In the genomic region with DNA sequence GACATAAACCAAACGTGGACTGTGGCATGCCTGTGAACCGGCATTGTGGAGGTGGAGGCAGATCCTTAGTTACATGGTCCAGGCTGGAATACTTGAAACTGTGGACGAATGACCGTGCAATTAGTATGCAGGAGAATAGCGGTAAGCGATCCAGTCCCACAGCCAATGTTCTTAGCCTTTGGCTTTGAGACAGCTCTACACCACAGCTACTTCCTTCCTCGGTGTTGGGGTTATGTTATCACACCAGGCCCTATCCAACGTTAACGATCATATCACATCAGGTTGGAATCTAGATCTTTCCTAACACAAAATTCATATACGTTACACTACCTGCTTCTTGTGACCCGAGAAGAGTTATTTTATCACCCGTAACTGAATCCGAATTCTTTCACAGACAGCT, we compare ENCODE assay signal across 10 mouse cellular contexts. TPM values are rescaled to one million over a fixed set of nuclear protein-coding genes. Genes with fewer than 3 reads are reported as not detected.
DNase-seq lines count a peak whose midpoint lies in the region; ATAC-seq lines count a peak whose summit lies in the region.
"Had no signal": no experiment of that assay in that cellular context is flagged by ENCODE, and none has a peak within 500 bp of the region (broad histone marks: within the 10 kb centered on the region; RNA-seq: fewer than 3 reads in every experiment).

No protein-coding gene starts in this region.

- peak overlapping the region; percentile 95 for H3K4me2 ChIP-seq in heart, embryonic 13.5 days
- H3K4me2 ChIP-seq in hindbrain, embryonic 11.5 days (replicated peaks; ENCODE audit: low read depth, low read length), result peak overlapping the region; percentile 77

- DNase-seq in heart, postnatal 14 days, result no peak
- DNase-seq in MEL-GATA-1-ER (ENCODE audit: extremely low read depth, low read depth), result peak; percentile 19
- DNase-seq in hindbrain, embryonic 11.5 days (ENCODE audit: low spot score), result no peak
- no peak for DNase-seq in cerebellum, adult 11 months
- DNase-seq in c-Kit-positive CD71-positive TER-119-positive erythroid progenitor cells, embryonic 14.5 days (ENCODE audit: low spot score), result no peak
- DNase-seq in layer of hippocampus, adult 8-10 months (ENCODE audit: low spot score in 2 of 2), result no peak

- no peak for ATAC-seq in heart, embryonic 13.5 days (ENCODE audit: extremely low read depth, insufficient number of reproducible peaks, low FRiP score, low TSS enrichment)
- no peak for ATAC-seq in hindbrain, embryonic 11.5 days (ENCODE audit: low FRiP score)
- peak; percentile 29; the same call in 1 of the 2 replicates for ATAC-seq in megakaryocyte progenitor cell, adult 5-6 weeks (replicated peaks; ENCODE audit: poor library complexity)

- intact Hi-C loops in heart, postnatal 14 days (cut with DNase I), result loop anchor here (5.0 kb wide), 1 partner anchor 42 kb away; a partner anchor contains a TSS

- no peak overlapping the region for H3K27ac ChIP-seq in heart, embryonic 13.5 days (replicated peaks)
- no peak overlapping the region for H3K27ac ChIP-seq in hindbrain, embryonic 11.5 days (ENCODE audit: low read depth, low read length)

- H3K4me3 ChIP-seq in heart, embryonic 13.5 days, result peak overlapping the region; percentile 70
- H3K4me3 ChIP-seq in hindbrain, embryonic 11.5 days (ENCODE audit: low read depth, low read length), result peak overlapping the region; percentile 77

- WGBS in heart, embryonic 13.5 days, result 63% methylated on average over 13 of the region's 13 CpGs
- 78% methylated on average over 13 of the region's 13 CpGs for WGBS in hindbrain, embryonic 11.5 days

- H3K4me1 ChIP-seq in heart, embryonic 13.5 days, result peaks cover 28% of the 10 kb centered on the region
- peaks cover 7% of the 10 kb centered on the region; the same call in 1 of the 2 replicates for H3K4me1 ChIP-seq in hindbrain, embryonic 11.5 days (replicated peaks; ENCODE audit: control insufficient read depth, insufficient read depth, low read length)

- peaks cover 5% of the 10 kb centered on the region; the same call in 1 of the 2 replicates for H3K27me3 ChIP-seq in heart, embryonic 13.5 days (replicated peaks)
- no peaks in the 10 kb centered on the region for H3K27me3 ChIP-seq in hindbrain, embryonic 11.5 days (ENCODE audit: control insufficient read depth, insufficient read depth, low read length)
- H3K27me3 ChIP-seq: Patski had no signal

- peaks cover 28% of the 10 kb centered on the region for H3K36me3 ChIP-seq in heart, embryonic 13.5 days
- H3K36me3 ChIP-seq in hindbrain, embryonic 11.5 days (ENCODE audit: control insufficient read depth, insufficient read depth, low read length), result no peaks in the 10 kb centered on the region

- H3K9me3 ChIP-seq in heart, embryonic 13.5 days, result no peaks in the 10 kb centered on the region
- no peaks in the 10 kb centered on the region for H3K9me3 ChIP-seq in hindbrain, embryonic 11.5 days (ENCODE audit: control insufficient read depth, low read length)

- H3K9ac ChIP-seq in heart, embryonic 13.5 days, result peak overlapping the region; percentile 93
- peak overlapping the region; percentile 92 for H3K9ac ChIP-seq in hindbrain, embryonic 11.5 days (ENCODE audit: low read depth, low read length)

RNA-seq across cellular contexts. Expression of a gene that starts 0.7 kb away (rescaled TPM):
- polyA plus RNA-seq in heart, embryonic 13.5 days (2015; fragmentation: Nextera tagmentation; extraction: Ambion mirVana), result 0.27 and 0.28 TPM in 2 replicates
- under 1 TPM; 0.22 to 0.33 TPM for total RNA-seq in heart, postnatal 14 days (2021)
- 0.53 and 1.0 TPM in 2 replicates for polyA plus RNA-seq in hindbrain, embryonic 11.5 days (2014; fragmentation: Nextera tagmentation; extraction: Ambion mirVana)
- 0.20 and 0.29 TPM in 2 replicates for total RNA-seq in megakaryocyte progenitor cell, adult 5-6 weeks (2015)
- 0.41 TPM in 1 of 2 replicates, not detected in the other for total RNA-seq in megakaryocyte progenitor cell, adult 5-6 weeks (2017)
- 1 to 10 TPM in 3 of 4 experiments, under 1 TPM in 1; 0.99 to 2.4 (median 1.8) TPM for total RNA-seq in layer of hippocampus, adult 8-10 months (2022)

RNA-seq across cellular contexts. Expression of a gene that starts 0.8 kb away (rescaled TPM):
- 55.0 and 56.9 TPM in 2 replicates for polyA plus RNA-seq in heart, embryonic 13.5 days (2015; fragmentation: Nextera tagmentation; extraction: Ambion mirVana)
- 10 to 100 TPM; 29.4 to 30.2 TPM for total RNA-seq in heart, postnatal 14 days (2021)
- 79.4 and 81.5 TPM in 2 replicates for polyA plus RNA-seq in hindbrain, embryonic 11.5 days (2014; fragmentation: Nextera tagmentation; extraction: Ambion mirVana)
- 24.1 and 31.3 TPM in 2 replicates for total RNA-seq in megakaryocyte progenitor cell, adult 5-6 weeks (2015)
- 32.0 and 38.4 TPM in 2 replicates for total RNA-seq in megakaryocyte progenitor cell, adult 5-6 weeks (2017)
- 10 to 100 TPM; 32.6 to 36.7 (median 35.3) TPM for total RNA-seq in layer of hippocampus, adult 8-10 months (2022)

RNA-seq across cellular contexts. Expression of a gene that starts 24.7 kb away (rescaled TPM):
- 434 and 464 TPM in 2 replicates for polyA plus RNA-seq in heart, embryonic 13.5 days (2015; fragmentation: Nextera tagmentation; extraction: Ambion mirVana)
- 10 to 100 TPM; 10.8 to 19.5 TPM for total RNA-seq in heart, postnatal 14 days (2021)
- 498 and 520 TPM in 2 replicates for polyA plus RNA-seq in hindbrain, embryonic 11.5 days (2014; fragmentation: Nextera tagmentation; extraction: Ambion mirVana)
- 271 and 279 TPM in 2 replicates for total RNA-seq in megakaryocyte progenitor cell, adult 5-6 weeks (2015)
- 142 and 184 TPM in 2 replicates for total RNA-seq in megakaryocyte progenitor cell, adult 5-6 weeks (2017)
- total RNA-seq in layer of hippocampus, adult 8-10 months (2022), result under 1 TPM in 3 of 4 experiments, not detected in 1; 0.33 to 0.81 (median 0.48) TPM

RNA-seq across cellular contexts. Expression of a gene that starts 29.9 kb away (rescaled TPM):
- not detected in 2 replicates for polyA plus RNA-seq in heart, embryonic 13.5 days (2015; fragmentation: Nextera tagmentation; extraction: Ambion mirVana)
- total RNA-seq in heart, postnatal 14 days (2021), result not detected
- not detected in 2 replicates for polyA plus RNA-seq in hindbrain, embryonic 11.5 days (2014; fragmentation: Nextera tagmentation; extraction: Ambion mirVana)
- total RNA-seq in megakaryocyte progenitor cell, adult 5-6 weeks (2015), result not detected in 2 replicates
- not detected in 2 replicates for total RNA-seq in megakaryocyte progenitor cell, adult 5-6 weeks (2017)
- total RNA-seq in layer of hippocampus, adult 8-10 months (2022), result not detected
- total RNA-seq: hematopoietic stem cell, adult 5-6 weeks had no signal
- polyA plus RNA-seq: Patski had no signal

RNA-seq across cellular contexts. Expression of a gene that starts 34.8 kb away (rescaled TPM):
- polyA plus RNA-seq in heart, embryonic 13.5 days (2015; fragmentation: Nextera tagmentation; extraction: Ambion mirVana), result 1.0 and 3.8 TPM in 2 replicates
- total RNA-seq in heart, postnatal 14 days (2021), result not detected
- polyA plus RNA-seq in hindbrain, embryonic 11.5 days (2014; fragmentation: Nextera tagmentation; extraction: Ambion mirVana), result 4.8 and 7.1 TPM in 2 replicates
- not detected in 2 replicates for total RNA-seq in megakaryocyte progenitor cell, adult 5-6 weeks (2015)
- total RNA-seq in megakaryocyte progenitor cell, adult 5-6 weeks (2017), result not detected in 2 replicates
- total RNA-seq in layer of hippocampus, adult 8-10 months (2022), result 1 to 10 TPM in 1 of 4 experiments, not detected in 3; 1.4 TPM

Comparison
In these comparisons a context has a peak if more than half of its experiments do, and no peak if none do; other contexts are left out.
1. RNA of a gene that starts 24.7 kb away (total RNA-seq): 142 to 279 TPM in megakaryocyte progenitor cell, adult 5-6 weeks; 10.8 to 19.5 TPM in heart, postnatal 14 days and 0.33 to 0.81 TPM in layer of hippocampus, adult 8-10 months; every median in the first group is over 4 times any median in the second.